Mouse (Mus musculus) limb, embryonic 15.5 days (tissue): ENCODE results near the gene Ppfibp1. TPM values are rescaled to one million over a fixed set of nuclear protein-coding genes. Genes with fewer than 3 reads are reported as not detected.

ENCODE experiments used
- ATAC-seq: fragments of 200-750 bp; cut with Nextera tagmentation; 2 replicates; pipeline ENCODE4 v1.8.0; 2017; ENCODE audit warnings: low read depth, moderate TSS enrichment; ENCODE audit not compliant: insufficient number of reproducible peaks, low FRiP score, low TSS enrichment
- H3K27ac ChIP-seq: fragments of 300-500 bp; sonication (generic); 2 replicates; pipeline ENCODE4 v1.5.1; 2015; ENCODE audit warnings: moderate library complexity, mild to moderate bottlenecking, inconsistent platforms
- H3K27me3 ChIP-seq: fragments of 300-500 bp; sonication (generic); 2 replicates; pipeline ENCODE4 v1.6.1; 2015; ENCODE audit warnings: inconsistent platforms
- H3K36me3 ChIP-seq: fragments of 300-500 bp; sonication (generic); 2 replicates; pipeline ENCODE4 v1.6.1; 2015; ENCODE audit warnings: inconsistent platforms
- H3K4me1 ChIP-seq: fragments of 300-500 bp; sonication (generic); 2 replicates; pipeline ENCODE4 v1.6.1; 2015; ENCODE audit warnings: inconsistent platforms
- H3K4me2 ChIP-seq: fragments of 300-500 bp; sonication (generic); 2 replicates; pipeline ENCODE4 v1.6.1; 2015; ENCODE audit warnings: mild to moderate bottlenecking, inconsistent platforms
- H3K4me3 ChIP-seq: fragments of 300-500 bp; sonication (generic); 2 replicates; pipeline ENCODE4 v1.5.1; 2015; ENCODE audit warnings: mild to moderate bottlenecking, inconsistent platforms
- H3K9ac ChIP-seq: fragments of 300-500 bp; sonication (generic); 2 replicates; pipeline ENCODE4 v1.6.1; 2015; ENCODE audit warnings: inconsistent platforms
- H3K9me3 ChIP-seq: fragments of 300-500 bp; sonication (generic); 2 replicates; pipeline ENCODE4 v1.6.1; 2016; ENCODE audit warnings: inconsistent platforms
- WGBS: fragments of 180-500 bp; shearing (Covaris S2); methylation state at CpG from one replicate; pipeline ENCODE4 v1.1.7; 2015; 5-methylcytosine and 5-hydroxymethylcytosine counted together
- polyA plus RNA-seq: library from polyadenylated mRNA; unstranded; fragments of >200 nt; fragmentation: Nextera tagmentation; extraction: Ambion mirVana; gene quantifications from 2 replicates; pipeline ENCODE4 v1.2.1, GENCODE M21; 2015

The Ppfibp1 gene
- polyA plus RNA-seq, 1 experiment from 2014 or later: 63.5 TPM

- 59% methylated on average over 10 of the region's 10 CpGs for WGBS
- H3K36me3 ChIP-seq: no peaks in the 10 kb centered on the region
- H3K27me3 ChIP-seq: no peaks in the 10 kb centered on the region
- no peak overlapping the region for H3K27ac ChIP-seq
- no peak overlapping the region for H3K4me3 ChIP-seq
- peaks cover 7% of the 10 kb centered on the region; the same call in 1 of the 2 replicates for H3K4me1 ChIP-seq
- ATAC-seq: no peak
- no peak overlapping the region for H3K4me2 ChIP-seq
- no peaks in the 10 kb centered on the region for H3K9me3 ChIP-seq
- H3K9ac ChIP-seq: no peak overlapping the region
Observed at GRCm38 (mm10) chr6:146949682-146950453, 61.6 kb downstream of the Ppfibp1 start.

- no peak overlapping the region for H3K4me3 ChIP-seq
- H3K36me3 ChIP-seq: no peaks in the 10 kb centered on the region
- no peak for ATAC-seq
- H3K9ac ChIP-seq: no peak overlapping the region
- no peaks in the 10 kb centered on the region for H3K9me3 ChIP-seq
- WGBS: 37% methylated on average over 1 of the region's 1 CpGs
- H3K27ac ChIP-seq: no peak overlapping the region
- no peak overlapping the region for H3K4me2 ChIP-seq
- no peaks in the 10 kb centered on the region for H3K27me3 ChIP-seq
- peaks cover 7% of the 10 kb centered on the region; the same call in 1 of the 2 replicates for H3K4me1 ChIP-seq
Observed at GRCm38 (mm10) chr6:146950454-146950832, 62.2 kb downstream of the Ppfibp1 start.

GRCm38 (mm10) chr6:146954258-146954657 lies 66.0 kb downstream of the Ppfibp1 start, which contains the start of gene 1700034J05Rik:
Gene 1700034J05Rik, minus strand, starts transcription at chr6:146954422.
- WGBS: 85% methylated on average over 1 of the region's 1 CpGs
- ATAC-seq: no peak

GRCm38 (mm10) chr6:146955475-146955874 lies 67.2 kb downstream of the Ppfibp1 start:
- H3K27ac ChIP-seq: peak overlapping the region; percentile 65

More at GRCm38 (mm10) chr6:146954258-146954657, 66.0 kb downstream of the Ppfibp1 start, which contains the start of gene 1700034J05Rik:
- Histone ChIP-seq H3K9ac (no peak within 1 kb of the TSS), H3K36me3 (no peaks in the 10 kb centered on the region), H3K27ac (no peak within 1 kb of the TSS), H3K4me3 (no peak within 1 kb of the TSS), H3K9me3 (no peaks in the 10 kb centered on the region), H3K4me1 (0 out of 2 replicates have a peak, but pooled peaks cover 5% of the 10 kb centered on the region), H3K27me3 (no peaks in the 10 kb centered on the region), H3K4me2 (no peak within 1 kb of the TSS)

GRCm38 (mm10) chr6:146955896-146956295 lies 67.6 kb downstream of the Ppfibp1 start:
- no peaks in the 10 kb centered on the region for H3K27me3 ChIP-seq
- H3K4me1 ChIP-seq: peaks cover 11% of the 10 kb centered on the region
- no peak overlapping the region for H3K4me3 ChIP-seq
- ATAC-seq: peak; percentile 52; the same call in 1 of the 2 replicates
- WGBS: 57% methylated on average over 12 of the region's 12 CpGs
- H3K27ac ChIP-seq: peak overlapping the region; percentile 65
- no peaks in the 10 kb centered on the region for H3K9me3 ChIP-seq
- no peak overlapping the region for H3K9ac ChIP-seq
- no peak overlapping the region; the same call in 1 of the 2 replicates for H3K4me2 ChIP-seq
- no peaks in the 10 kb centered on the region for H3K36me3 ChIP-seq

More at GRCm38 (mm10) chr6:146955475-146955874, 67.2 kb downstream of the Ppfibp1 start:
- H3K4me2 ChIP-seq: no peak overlapping the region; the same call in 1 of the 2 replicates
- H3K27me3 ChIP-seq: no peaks in the 10 kb centered on the region
- no peaks in the 10 kb centered on the region for H3K9me3 ChIP-seq
- no peaks in the 10 kb centered on the region for H3K36me3 ChIP-seq
- H3K9ac ChIP-seq: no peak overlapping the region
- peaks cover 7% of the 10 kb centered on the region; the same call in 1 of the 2 replicates for H3K4me1 ChIP-seq
- ATAC-seq: no peak
- 62% methylated on average over 1 of the region's 1 CpGs for WGBS
- no peak overlapping the region for H3K4me3 ChIP-seq

GRCm38 (mm10) chr6:146956961-146957360 lies 68.7 kb downstream of the Ppfibp1 start:
- Histone ChIP-seq H3K4me2 (no peak overlapping the region), H3K4me3 (no peak overlapping the region)
- 82% methylated on average over 1 of the region's 1 CpGs for WGBS

GRCm38 (mm10) chr6:146958694-146959093 lies 70.4 kb downstream of the Ppfibp1 start:
- Histone ChIP-seq H3K27ac (no peak overlapping the region), H3K4me1 (peaks cover 23% of the 10 kb centered on the region), H3K9ac (no peak overlapping the region), H3K4me2 (no peak overlapping the region), H3K4me3 (no peak overlapping the region), H3K27me3 (no peaks in the 10 kb centered on the region), H3K9me3 (no peaks in the 10 kb centered on the region), H3K36me3 (no peaks in the 10 kb centered on the region)
- 71% methylated on average over 1 of the region's 1 CpGs for WGBS
- no peak for ATAC-seq

More at GRCm38 (mm10) chr6:146956961-146957360, 68.7 kb downstream of the Ppfibp1 start:
- peaks cover 20% of the 10 kb centered on the region for H3K4me1 ChIP-seq
- no peak overlapping the region for H3K9ac ChIP-seq
- no peaks in the 10 kb centered on the region for H3K9me3 ChIP-seq
- H3K27me3 ChIP-seq: no peaks in the 10 kb centered on the region
- no peak overlapping the region for H3K27ac ChIP-seq
- H3K36me3 ChIP-seq: no peaks in the 10 kb centered on the region
- no peak for ATAC-seq

GRCm38 (mm10) chr6:146959908-146960680 lies 71.8 kb downstream of the Ppfibp1 start:
- Histone ChIP-seq H3K36me3 (no peaks in the 10 kb centered on the region), H3K27me3 (no peaks in the 10 kb centered on the region), H3K9me3 (no peaks in the 10 kb centered on the region), H3K4me1 (peaks cover 23% of the 10 kb centered on the region), H3K4me3 (no peak overlapping the region), H3K9ac (no peak overlapping the region), H3K4me2 (no peak overlapping the region), H3K27ac (no peak overlapping the region)
- no peak for ATAC-seq
- 55% methylated on average over 9 of the region's 9 CpGs for WGBS

- Histone ChIP-seq H3K4me3 (no peak overlapping the region), H3K4me2 (no peak overlapping the region), H3K27ac (no peak overlapping the region), H3K4me1 (peaks cover 20% of the 10 kb centered on the region), H3K27me3 (no peaks in the 10 kb centered on the region), H3K9ac (no peak overlapping the region), H3K36me3 (no peaks in the 10 kb centered on the region), H3K9me3 (no peaks in the 10 kb centered on the region)
- ATAC-seq: no peak
- 74% methylated on average over 5 of the region's 5 CpGs for WGBS
Observed at GRCm38 (mm10) chr6:146960956-146961355, 72.7 kb downstream of the Ppfibp1 start.

- H3K4me3 ChIP-seq: no peak overlapping the region
- H3K4me2 ChIP-seq: no peak overlapping the region
- ATAC-seq: no peak
- H3K27me3 ChIP-seq: no peaks in the 10 kb centered on the region
- no peak overlapping the region for H3K9ac ChIP-seq
- H3K4me1 ChIP-seq: peaks cover 24% of the 10 kb centered on the region
- H3K9me3 ChIP-seq: no peaks in the 10 kb centered on the region
- no peak overlapping the region; the same call in 1 of the 2 replicates for H3K27ac ChIP-seq
- H3K36me3 ChIP-seq: no peaks in the 10 kb centered on the region
- 28% methylated on average over 6 of the region's 6 CpGs for WGBS
Observed at GRCm38 (mm10) chr6:146961832-146962481, 73.7 kb downstream of the Ppfibp1 start.

- no peak overlapping the region for H3K27ac ChIP-seq
- no peak overlapping the region for H3K4me3 ChIP-seq
- 68% methylated on average over 6 of the region's 6 CpGs for WGBS
- ATAC-seq: no peak
- H3K9me3 ChIP-seq: no peaks in the 10 kb centered on the region
- no peaks in the 10 kb centered on the region for H3K27me3 ChIP-seq
- H3K4me2 ChIP-seq: no peak overlapping the region
- H3K9ac ChIP-seq: no peak overlapping the region
- no peaks in the 10 kb centered on the region for H3K36me3 ChIP-seq
- peaks cover 24% of the 10 kb centered on the region for H3K4me1 ChIP-seq
Observed at GRCm38 (mm10) chr6:146963396-146964150, 75.3 kb downstream of the Ppfibp1 start.
